Mouse (Mus musculus) spleen, adult 2 months (tissue): Measurements from ENCODE around the gene Dll1. TPM values are rescaled to one million over a fixed set of nuclear protein-coding genes. Genes with fewer than 3 reads are reported as not detected.

Experiments used
- DNase-seq, 2 experiments: peaks; one replicate each; pipeline versions ENCODE4 v3.0.0 to v3.0.0-alpha.2; 2012 to 2021; ENCODE audit warnings: low spot score in 2 of 2, low read depth in 1 of 2
- H3K27ac ChIP-seq: fragments of 200-500 bp; 2 replicates; pipeline ENCODE4 v1.5.1; 2012; ENCODE audit warnings: low read length, inconsistent platforms; ENCODE audit not compliant: insufficient read depth
- H3K27me3 ChIP-seq: fragments of 200-500 bp; 2 replicates; pipeline ENCODE4 v1.6.1; 2012; ENCODE audit warnings: mild to moderate bottlenecking, moderate library complexity, low read length, inconsistent platforms; ENCODE audit not compliant: control insufficient read depth, insufficient read depth
- H3K36me3 ChIP-seq: fragments of 200-500 bp; 2 replicates; pipeline ENCODE4 v1.6.1; 2012; ENCODE audit warnings: mild to moderate bottlenecking, low read length, inconsistent platforms; ENCODE audit not compliant: control insufficient read depth, insufficient read depth
- H3K4me1 ChIP-seq: fragments of 200-500 bp; 2 replicates; pipeline ENCODE4 v1.6.1; 2011; ENCODE audit warnings: inconsistent platforms; ENCODE audit not compliant: control insufficient read depth, insufficient read depth, insufficient read length
- H3K4me3 ChIP-seq: fragments of 200-500 bp; 2 replicates; pipeline ENCODE4 v1.5.1; 2011; ENCODE audit warnings: mild to moderate bottlenecking, inconsistent platforms; ENCODE audit not compliant: insufficient read depth, insufficient read length; ENCODE audit errors: extremely low read depth
- CTCF ChIP-seq: fragments of 200-500 bp; IDR thresholded peaks from 2 replicates; pipeline ENCODE4 v1.5.1; 2011; ENCODE audit warnings: mild to moderate bottlenecking, inconsistent platforms; ENCODE audit not compliant: insufficient read depth, insufficient read length, insufficient replicate concordance; ENCODE audit errors: extremely low read depth
- POLR2A ChIP-seq: fragments of 200-500 bp; IDR thresholded peaks from 2 replicates; pipeline ENCODE4 v1.6.1; 2011; ENCODE audit warnings: low read depth, low read length, inconsistent platforms
- WGBS: fragments of 180-500 bp; shearing (Covaris S2); methylation state at CpG from one replicate; pipeline ENCODE4 v1.1.7; 2018; 5-methylcytosine and 5-hydroxymethylcytosine counted together
- polyA plus RNA-seq: library from polyadenylated mRNA; depleted of rRNA; stranded (reverse); fragments of >200 nt; gene quantifications from 2 replicates; pipeline ENCODE4 v1.2.3, GENCODE M21; 2012

Dll1 gene
- polyA plus RNA-seq, 1 experiment, result 49.3 TPM

DNA sequence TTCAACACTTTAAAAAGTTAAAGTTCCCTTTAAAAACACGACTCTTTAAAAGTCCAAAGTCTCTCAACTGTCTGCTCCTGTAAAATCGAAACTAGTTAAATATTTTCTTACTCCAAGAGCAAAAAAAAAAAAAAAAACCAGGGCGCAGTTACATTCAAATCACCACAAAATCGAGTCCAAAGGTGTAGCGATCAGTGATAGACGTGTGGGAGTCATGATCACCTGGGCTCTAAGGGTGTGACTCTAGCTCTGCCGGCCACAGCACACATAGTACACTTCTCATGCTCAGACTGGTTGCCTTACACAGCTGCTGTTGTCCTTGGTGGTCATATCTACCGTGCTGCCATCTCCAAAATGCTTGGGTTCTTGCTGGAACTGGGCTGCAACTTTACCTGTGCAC is 12.7 kb upstream of the Dll1 start:
- Histone ChIP-seq H3K4me3 (no peak overlapping the region), H3K27ac (no peak overlapping the region)
- WGBS, result 80% methylated on average over 8 of the region's 8 CpGs

GRCm38 (mm10) chr17:15388892-15389291 is 12.2 kb upstream of the Dll1 start:
- H3K27ac ChIP-seq, result no peak overlapping the region
- no peak for DNase-seq
- TF ChIP-seq POLR2A, result no peak
- no peak for TF ChIP-seq CTCF
- H3K27me3 ChIP-seq, result 0 out of 2 replicates have a peak, but pooled peaks cover 3% of the 10 kb centered on the region
- no peaks in the 10 kb centered on the region for H3K36me3 ChIP-seq
- 87% methylated on average over 4 of the region's 4 CpGs for WGBS
- H3K4me3 ChIP-seq, result no peak overlapping the region
- no peaks in the 10 kb centered on the region for H3K4me1 ChIP-seq

More for the DNA sequence above, 12.7 kb upstream of the Dll1 start:
- Histone ChIP-seq H3K27me3 (0 out of 2 replicates have a peak, but pooled peaks cover 3% of the 10 kb centered on the region), H3K4me1 (no peaks in the 10 kb centered on the region), H3K36me3 (no peaks in the 10 kb centered on the region)
- no peak for DNase-seq
- TF ChIP-seq POLR2A, result no peak
- TF ChIP-seq CTCF, result no peak

DNA sequence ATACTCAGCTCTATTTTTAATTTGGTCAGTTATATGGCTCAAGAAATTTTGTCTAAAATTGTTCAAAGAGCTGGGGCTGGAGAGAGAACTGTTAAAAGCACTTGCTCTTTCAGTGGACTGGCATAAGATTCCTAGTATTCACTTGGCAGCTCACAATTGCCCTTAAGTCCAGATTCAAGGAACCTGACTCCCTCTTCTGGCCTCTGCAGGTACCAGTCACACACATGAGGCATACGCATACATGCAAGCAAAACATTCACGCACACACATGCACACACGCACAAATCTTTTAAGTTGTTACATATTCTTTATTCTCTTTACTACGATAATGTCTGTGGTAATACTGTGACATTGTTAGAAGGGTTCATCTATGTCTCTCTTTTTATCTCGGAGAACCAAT is 6.7 kb upstream of the Dll1 start:
- H3K27ac ChIP-seq, result no peak overlapping the region
- TF ChIP-seq POLR2A, result no peak
- TF ChIP-seq CTCF, result no peak
- no peaks in the 10 kb centered on the region for H3K36me3 ChIP-seq
- no peak overlapping the region for H3K4me3 ChIP-seq
- peaks cover 7% of the 10 kb centered on the region for H3K27me3 ChIP-seq
- DNase-seq, result no peak
- H3K4me1 ChIP-seq, result no peaks in the 10 kb centered on the region; the same call in 1 of the 2 replicates
- 94% methylated on average over 5 of the region's 5 CpGs for WGBS

- H3K4me3 ChIP-seq, result no peak overlapping the region
- H3K27ac ChIP-seq, result no peak overlapping the region
- no peaks in the 10 kb centered on the region; the same call in 1 of the 2 replicates for H3K4me1 ChIP-seq
- peaks cover 10% of the 10 kb centered on the region for H3K27me3 ChIP-seq
- no peaks in the 10 kb centered on the region for H3K36me3 ChIP-seq
- TF ChIP-seq POLR2A, result no peak
- DNase-seq, result no peak
- WGBS, result 55% methylated on average over 7 of the region's 7 CpGs
These were observed 5.4 kb upstream of the Dll1 start for GRCm38 (mm10) chr17:15381869-15382660.

DNA sequence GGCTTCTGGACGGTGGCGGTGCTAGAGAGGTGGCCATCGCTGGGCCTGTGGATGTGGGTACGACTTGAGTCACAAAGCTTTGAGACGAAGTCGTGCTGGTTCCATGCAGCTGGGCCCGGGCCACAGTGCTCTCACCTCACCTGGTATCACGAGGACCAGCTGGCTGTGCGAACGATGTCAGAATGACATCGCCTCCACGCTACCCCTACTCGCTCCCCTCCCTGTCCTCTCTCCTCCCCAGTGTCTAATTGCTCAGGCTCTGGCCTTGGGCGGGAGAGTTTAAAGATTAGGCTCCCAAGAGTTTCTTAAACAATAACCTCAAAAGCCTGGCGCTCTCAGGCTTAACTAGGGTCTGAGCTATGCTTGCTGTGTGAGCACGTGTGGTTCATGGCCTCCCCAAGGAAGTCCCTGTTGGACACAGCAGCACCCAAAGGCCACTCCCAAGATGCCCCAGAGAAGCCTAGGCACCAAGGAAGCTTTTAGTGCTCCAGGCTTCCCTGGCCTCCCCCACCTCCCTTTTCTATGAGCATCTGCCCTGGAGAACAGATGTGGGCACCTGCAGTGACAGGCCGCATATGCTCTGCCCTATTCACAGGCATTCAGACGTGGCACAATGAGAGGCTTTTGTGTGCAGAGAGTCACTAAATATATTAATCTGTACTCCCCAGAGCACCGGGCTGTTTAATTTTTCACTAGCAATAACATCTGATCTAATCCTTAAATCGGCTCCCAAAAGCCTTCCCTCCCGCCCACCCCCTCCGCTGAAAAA is 4.6 kb upstream of the Dll1 start:
- Histone ChIP-seq H3K4me3 (no peak overlapping the region), H3K27ac (no peak overlapping the region), H3K36me3 (no peaks in the 10 kb centered on the region), H3K27me3 (peaks cover 12% of the 10 kb centered on the region), H3K4me1 (peaks cover 3% of the 10 kb centered on the region; the same call in 1 of the 2 replicates)
- WGBS, result 45% methylated on average over 22 of the region's 22 CpGs
- no peak for DNase-seq
- no peak for TF ChIP-seq POLR2A
- no peak for TF ChIP-seq CTCF

- no peak for TF ChIP-seq POLR2A
- no peak for TF ChIP-seq CTCF
- H3K27ac ChIP-seq, result no peak overlapping the region
- H3K27me3 ChIP-seq, result peaks cover 18% of the 10 kb centered on the region
- WGBS, result 2% methylated on average over 27 of the region's 27 CpGs
- peaks cover 9% of the 10 kb centered on the region for H3K4me1 ChIP-seq
- no peaks in the 10 kb centered on the region for H3K36me3 ChIP-seq
- no peak for DNase-seq
- peak overlapping the region; percentile 45; the same call in 1 of the 2 replicates for H3K4me3 ChIP-seq
These were observed 4.0 kb upstream of the Dll1 start for GRCm38 (mm10) chr17:15380641-15381051.
